Mouse (Mus musculus): ENCODE data around the gene Pla2g2e. TPM values are rescaled to one million over a fixed set of nuclear protein-coding genes. Genes with fewer than 3 reads are reported as not detected.
"Not testable (repeated sequence)": the region's sequence is repeated elsewhere in the genome, so short reads cannot be mapped to it uniquely, and the experiment has no call there.

Gene Pla2g2e
- not detected in 2 replicates for total RNA-seq (2015)
- total RNA-seq (2017): not detected in 2 replicates

- no peak for ATAC-seq (ENCODE audit: poor library complexity, severe bottlenecking)
Observed at GRCm38 (mm10) chr4:138877731-138878130, at the start of gene Pla2g2e. Pla2g2e (plus strand) TSS chr4:138877942.

GRCm38 (mm10) chr4:138839806-138840205, 37.9 kb upstream of the Pla2g2e start:
- no peak for ATAC-seq (ENCODE audit: poor library complexity, severe bottlenecking)

GRCm38 (mm10) chr4:138840726-138841125, 37.0 kb upstream of the Pla2g2e start:
- no peak for ATAC-seq (ENCODE audit: poor library complexity, severe bottlenecking)

GRCm38 (mm10) chr4:138841386-138841785, 36.4 kb upstream of the Pla2g2e start:
- no peak for ATAC-seq (ENCODE audit: poor library complexity, severe bottlenecking)

- ATAC-seq (ENCODE audit: poor library complexity, severe bottlenecking): peak; percentile 83
Observed at GRCm38 (mm10) chr4:138851463-138851862, 26.3 kb upstream of the Pla2g2e start.

GRCm38 (mm10) chr4:138852961-138853360, 24.8 kb upstream of the Pla2g2e start:
- no peak for ATAC-seq (ENCODE audit: poor library complexity, severe bottlenecking)

- no peak for ATAC-seq (ENCODE audit: poor library complexity, severe bottlenecking)
Observed at GRCm38 (mm10) chr4:138855092-138855632, 22.6 kb upstream of the Pla2g2e start.

- peak; percentile 97 for ATAC-seq (ENCODE audit: poor library complexity, severe bottlenecking)
Observed at GRCm38 (mm10) chr4:138856491-138856890, 21.3 kb upstream of the Pla2g2e start.

GRCm38 (mm10) chr4:138857576-138857975, 20.2 kb upstream of the Pla2g2e start:
- no peak for ATAC-seq (ENCODE audit: poor library complexity, severe bottlenecking)

- no peak for ATAC-seq (ENCODE audit: poor library complexity, severe bottlenecking)
Observed at GRCm38 (mm10) chr4:138858446-138858845, 19.3 kb upstream of the Pla2g2e start.

- no peak for ATAC-seq (ENCODE audit: poor library complexity, severe bottlenecking)
Observed at GRCm38 (mm10) chr4:138859245-138859644, 18.5 kb upstream of the Pla2g2e start.

GRCm38 (mm10) chr4:138859728-138860127, 18.0 kb upstream of the Pla2g2e start:
- ATAC-seq (ENCODE audit: poor library complexity, severe bottlenecking): peak; percentile 57

GRCm38 (mm10) chr4:138863344-138863998, 14.3 kb upstream of the Pla2g2e start, which contains the start of gene Pla2g5:
Pla2g5 (minus strand) TSS chr4:138863482.
- peak; percentile 74 for ATAC-seq (ENCODE audit: poor library complexity, severe bottlenecking)

- no peak for ATAC-seq (ENCODE audit: poor library complexity, severe bottlenecking)
Observed at GRCm38 (mm10) chr4:138865092-138865491, 12.7 kb upstream of the Pla2g2e start.

GRCm38 (mm10) chr4:138865991-138866390, 11.8 kb upstream of the Pla2g2e start:
- no peak for ATAC-seq (ENCODE audit: poor library complexity, severe bottlenecking)

- ATAC-seq (ENCODE audit: poor library complexity, severe bottlenecking): peak; percentile 93
Observed at GRCm38 (mm10) chr4:138866413-138866812, 11.3 kb upstream of the Pla2g2e start.

- no peak for ATAC-seq (ENCODE audit: poor library complexity, severe bottlenecking)
Observed at GRCm38 (mm10) chr4:138868666-138869065, 9.1 kb upstream of the Pla2g2e start.

- ATAC-seq (ENCODE audit: poor library complexity, severe bottlenecking): no peak
Observed at GRCm38 (mm10) chr4:138873864-138874263, 3.9 kb upstream of the Pla2g2e start, which contains the start of gene Gm13030. Gm13030 (minus strand) TSS chr4:138873964.

GRCm38 (mm10) chr4:138875275-138875674, 2.5 kb upstream of the Pla2g2e start:
- ATAC-seq (ENCODE audit: poor library complexity, severe bottlenecking): not testable (repeated sequence)

GRCm38 (mm10) chr4:138875986-138876385, 1.8 kb upstream of the Pla2g2e start:
- no peak for ATAC-seq (ENCODE audit: poor library complexity, severe bottlenecking)

- ATAC-seq (ENCODE audit: poor library complexity, severe bottlenecking): no peak
Observed at GRCm38 (mm10) chr4:138878783-138879182, 1.0 kb downstream of the Pla2g2e start.

- no peak for ATAC-seq (ENCODE audit: poor library complexity, severe bottlenecking)
Observed at GRCm38 (mm10) chr4:138879808-138880207, 2.1 kb downstream of the Pla2g2e start.

Data from megakaryocyte, adult 5-6 weeks (primary cell).